Mouse (Mus musculus): ENCODE results near the gene Relt.
"Not testable (repeated sequence)": the region's sequence is repeated elsewhere in the genome, so short reads cannot be mapped to it uniquely, and the experiment has no call there.

Gene Relt

DNA sequence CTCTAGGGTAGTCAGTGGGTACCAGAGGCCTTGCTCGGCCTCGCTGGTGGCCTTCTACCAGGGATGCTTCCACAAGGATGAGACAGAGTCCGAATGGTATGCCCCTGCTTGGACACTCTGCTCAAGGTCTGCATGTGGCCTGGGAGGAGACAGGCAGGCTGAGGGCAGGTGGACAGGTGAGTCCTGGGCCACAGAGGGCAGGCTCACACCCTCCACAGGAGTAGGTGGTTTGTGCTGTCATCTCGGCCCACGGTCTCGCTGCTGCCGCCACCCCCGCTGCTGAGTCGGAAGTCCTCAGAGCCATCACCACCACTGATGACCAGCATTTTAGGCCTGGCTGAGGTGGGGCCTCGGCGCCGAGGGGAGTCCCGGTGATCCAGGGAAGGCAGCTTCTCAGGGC, 10.0 kb upstream of the Relt start:
- DNase-seq = no peak

DNA sequence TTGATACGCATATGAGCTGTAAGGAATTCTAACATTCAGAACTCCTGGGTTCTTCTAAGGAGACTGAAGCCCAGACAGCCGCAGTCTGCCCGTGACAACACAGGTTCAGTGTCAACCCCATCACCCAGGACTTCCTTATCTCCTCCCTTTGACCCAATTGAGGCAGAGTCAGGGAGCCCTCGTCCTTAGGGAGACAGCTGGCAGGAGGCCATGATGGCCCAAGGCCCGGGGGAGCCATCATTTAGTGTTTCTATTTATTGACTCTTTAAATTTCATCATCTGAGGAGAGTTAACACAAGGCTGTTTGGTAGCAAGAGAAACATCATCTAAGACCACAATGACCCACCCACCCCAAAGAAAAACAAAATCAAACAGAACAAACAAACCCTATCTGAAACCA, 8.6 kb upstream of the Relt start:
- peak; percentile 48 for DNase-seq

DNA sequence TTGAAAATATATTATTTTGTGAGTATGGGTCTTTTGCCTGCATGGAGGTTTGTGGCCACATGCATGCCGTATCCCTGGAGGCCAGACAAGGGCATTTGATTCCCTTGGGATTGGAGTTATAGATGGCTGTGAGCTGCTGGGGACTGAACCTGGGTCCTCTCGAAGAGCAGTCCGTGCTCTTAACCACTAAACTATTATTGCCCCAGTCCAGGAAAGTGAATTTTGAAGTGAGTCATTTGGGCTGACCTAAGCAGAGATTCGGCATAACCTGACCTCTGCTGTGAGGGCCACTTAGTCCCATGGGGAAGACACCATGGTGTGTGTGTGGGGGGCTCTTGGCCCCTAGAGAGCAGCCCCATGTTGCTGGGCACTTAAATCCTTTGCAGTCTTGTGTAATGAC, 8.1 kb upstream of the Relt start:
- no peak for DNase-seq

DNA sequence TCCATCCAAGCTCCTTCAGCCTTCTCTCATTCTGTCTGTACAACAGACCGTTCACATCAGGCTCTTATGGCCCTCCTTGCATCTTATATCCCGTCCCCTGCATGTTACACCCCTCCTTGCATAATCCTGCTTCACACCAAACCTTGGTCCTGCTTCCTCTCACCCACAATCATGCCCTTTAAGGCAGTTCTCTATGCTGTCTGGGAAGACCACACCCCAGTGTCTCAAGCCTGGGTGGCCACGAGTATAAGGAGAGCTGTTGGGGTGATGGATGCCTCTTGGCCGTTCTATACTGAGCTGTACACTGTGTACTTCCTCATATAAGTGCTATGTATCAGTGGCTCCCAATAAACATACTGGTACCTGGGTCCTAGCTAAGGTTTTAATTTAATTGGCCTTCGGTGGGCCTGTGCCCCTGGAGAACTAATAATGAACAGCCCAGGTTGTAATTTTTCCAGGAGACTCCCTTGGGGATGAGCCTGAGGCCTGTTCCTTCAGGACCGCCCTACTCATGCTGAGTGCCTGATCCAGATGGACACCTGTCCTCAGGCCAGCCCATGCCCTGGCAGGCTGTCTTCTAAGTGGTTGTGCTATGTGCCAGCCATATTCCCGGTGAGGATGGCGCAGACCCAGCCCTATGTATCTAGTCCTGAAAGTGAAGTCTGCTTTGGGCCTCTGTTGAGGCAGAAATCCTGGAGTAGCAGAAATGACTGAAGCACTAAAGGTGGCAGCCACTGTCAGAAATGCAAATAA, 6.8 kb upstream of the Relt start:
- DNase-seq = no peak

DNA sequence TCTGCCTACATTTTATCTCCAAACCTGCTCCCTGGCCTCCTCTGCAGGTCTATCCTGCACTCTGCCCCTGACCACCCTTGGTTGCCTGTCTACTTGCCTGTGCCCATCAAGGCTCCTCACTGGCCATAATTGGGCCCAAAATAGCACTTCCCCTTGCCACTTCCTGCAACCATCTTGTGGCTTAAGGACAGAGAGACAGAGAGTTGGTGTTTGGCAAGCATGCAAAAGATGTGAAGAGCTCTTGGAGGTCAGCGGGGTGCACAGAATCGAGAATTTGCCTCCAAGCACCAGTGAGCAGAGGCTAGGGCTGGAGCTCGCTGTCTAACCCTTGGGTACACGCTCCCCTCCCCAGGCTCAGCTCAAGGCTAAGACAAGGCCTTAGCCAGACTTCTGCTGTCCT, 5.3 kb upstream of the Relt start:
- no peak for DNase-seq

DNA sequence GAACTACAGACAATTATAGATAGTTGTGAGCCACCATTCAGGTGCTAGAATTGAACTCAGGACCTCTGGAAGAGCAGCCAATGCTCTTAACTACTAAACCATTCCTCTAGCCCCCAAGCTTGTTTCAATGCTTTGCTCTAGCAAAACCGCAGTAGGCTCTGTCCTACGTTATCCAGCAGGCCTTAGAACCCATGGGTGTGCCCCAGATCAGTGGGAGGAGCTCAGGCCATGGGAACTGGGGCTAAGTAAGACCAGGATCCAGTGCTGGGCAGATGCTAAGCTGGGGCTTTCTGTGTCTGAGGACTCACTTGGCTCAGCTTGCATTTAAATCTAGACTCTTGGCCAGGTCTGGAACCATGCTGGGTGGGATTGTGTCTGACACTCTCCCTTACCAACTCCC, 4.3 kb upstream of the Relt start:
- DNase-seq = no peak

DNA sequence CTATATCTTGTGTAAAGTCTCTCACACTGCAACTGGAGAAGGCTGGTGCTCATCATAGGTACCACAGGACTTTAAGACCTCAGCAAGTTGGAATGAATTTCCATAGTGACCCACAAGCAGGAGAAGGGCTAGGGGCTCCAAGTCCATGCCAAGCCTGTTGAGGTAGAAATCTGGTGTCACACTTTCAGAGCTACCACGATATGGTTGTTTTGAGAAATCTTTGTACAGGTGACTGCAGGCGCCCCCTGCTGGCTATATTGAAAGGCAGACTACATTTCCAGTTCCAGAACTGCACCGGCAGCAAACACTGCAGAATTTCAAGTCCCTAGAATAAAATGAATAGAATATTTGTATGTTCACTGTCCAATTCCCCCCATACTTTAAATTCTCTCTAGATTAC, 3.4 kb upstream of the Relt start:
- DNase-seq = peak; percentile 80

DNA sequence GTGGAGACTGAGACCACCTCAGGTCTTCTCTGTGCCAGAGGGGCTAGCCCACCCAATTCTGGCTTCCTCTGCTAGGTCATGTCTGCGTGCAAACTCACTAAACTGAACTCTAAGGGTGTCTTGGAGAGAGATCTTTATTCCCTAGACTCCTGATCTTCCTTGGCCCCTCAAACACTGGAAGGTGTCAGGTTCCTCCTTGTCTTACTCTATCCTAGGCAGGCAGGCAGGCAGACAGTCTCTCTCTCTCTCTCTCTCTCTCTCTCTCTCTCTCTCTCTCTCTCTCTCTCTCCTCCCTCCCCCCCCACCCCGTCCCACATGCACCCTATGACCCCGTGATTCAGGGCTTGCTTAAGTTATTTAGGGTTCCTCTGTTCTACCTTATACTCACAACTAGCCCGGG, 893 bp downstream of the Relt start:
- DNase-seq = no peak

DNA sequence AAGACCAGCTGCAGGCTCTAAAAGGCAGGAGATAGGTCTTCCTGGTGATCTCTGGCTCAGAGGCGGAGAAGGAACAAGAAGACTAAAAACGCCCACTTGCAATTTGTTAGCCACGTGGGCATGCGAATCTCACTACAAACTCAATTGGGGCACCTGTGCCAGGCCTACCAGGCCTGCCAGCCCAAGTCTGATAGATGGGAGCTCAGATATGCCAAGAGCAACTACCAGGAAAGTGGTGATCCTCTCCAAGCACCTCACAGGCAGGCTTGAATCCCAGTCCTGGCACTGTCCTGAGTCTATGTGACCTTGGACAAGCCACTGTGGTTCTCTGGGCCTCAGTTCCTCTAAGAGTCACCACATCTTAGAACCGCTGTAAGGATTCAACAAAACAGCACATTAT, 2.0 kb downstream of the Relt start:
- no peak for DNase-seq

DNA sequence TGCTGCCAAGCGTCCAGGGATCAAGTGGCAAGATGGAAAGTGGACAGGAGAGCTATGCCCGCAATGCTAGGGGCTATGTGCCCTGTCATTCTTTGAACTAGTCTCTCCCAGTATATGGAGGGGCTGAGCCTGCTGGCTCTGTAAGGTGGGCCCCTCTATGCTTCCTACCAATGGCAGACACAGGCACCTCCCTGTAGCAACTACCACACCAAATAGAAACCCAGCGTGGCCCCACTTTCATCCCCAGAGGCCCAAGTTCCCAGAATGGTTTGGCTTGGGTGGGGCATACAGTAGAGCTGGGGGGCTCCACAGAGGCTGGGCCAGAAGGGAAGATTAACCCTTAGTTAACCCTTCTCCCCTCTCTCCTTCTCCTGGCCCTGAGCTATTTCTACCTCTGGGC, 2.8 kb downstream of the Relt start:
- no peak for DNase-seq

DNA sequence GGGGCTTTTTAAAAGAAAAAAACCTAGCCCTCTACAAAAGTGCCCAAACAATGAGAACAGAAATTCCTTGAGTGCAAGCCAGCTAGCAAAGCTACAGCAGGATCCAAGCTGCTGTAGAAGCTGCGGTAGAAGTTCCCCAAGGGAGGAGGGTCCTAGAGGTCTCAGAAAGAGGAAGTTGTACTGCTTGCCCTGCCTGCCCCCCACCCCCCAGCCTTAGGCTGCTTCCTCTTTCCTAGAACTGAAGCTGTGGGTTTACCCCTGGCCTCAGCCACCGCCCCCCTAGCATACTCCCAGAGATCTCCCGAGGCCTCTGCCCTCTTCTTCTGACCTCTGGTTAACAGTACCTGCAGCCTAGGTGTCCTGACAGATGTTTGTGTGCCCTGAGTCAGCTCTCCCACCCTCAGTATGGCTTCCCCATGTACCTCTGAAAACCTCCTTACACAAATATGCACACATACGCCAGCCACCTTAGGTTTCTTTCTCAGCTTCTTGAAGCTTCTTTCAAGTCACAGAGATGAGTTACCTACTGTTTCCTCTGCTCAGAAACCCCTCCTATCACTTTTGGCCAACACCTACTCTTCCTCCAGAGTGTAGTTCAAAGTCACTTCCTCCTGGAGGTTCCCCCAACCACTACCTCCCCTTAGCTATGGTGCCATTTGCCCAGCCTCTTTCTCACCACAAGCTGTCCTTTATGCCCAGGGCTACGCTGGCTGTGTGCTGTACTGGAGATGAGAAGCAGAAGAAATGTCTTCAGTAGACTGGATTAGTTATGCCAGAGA, 7.3 kb downstream of the Relt start:
- DNase-seq = no peak

DNA sequence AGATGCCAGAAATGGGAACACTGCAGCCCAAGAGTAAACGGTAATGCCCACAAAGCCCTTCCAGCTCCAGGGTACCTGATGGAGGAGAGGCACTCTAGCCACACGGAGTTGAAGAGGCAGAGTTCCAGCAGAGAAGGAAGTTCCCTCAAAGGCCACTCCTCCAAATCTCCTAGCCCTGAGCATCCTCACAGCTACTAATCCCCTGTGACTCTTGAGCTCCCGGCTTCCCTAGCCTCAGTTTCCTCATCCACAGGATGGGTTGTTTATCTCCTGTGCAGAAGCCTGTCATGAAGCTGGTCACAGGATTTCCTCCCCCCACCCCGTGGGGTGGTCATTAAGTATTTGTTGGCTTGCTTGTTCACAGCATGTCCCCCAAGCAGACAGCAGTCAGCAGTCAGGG, 7.9 kb downstream of the Relt start:
- no peak for DNase-seq

DNA sequence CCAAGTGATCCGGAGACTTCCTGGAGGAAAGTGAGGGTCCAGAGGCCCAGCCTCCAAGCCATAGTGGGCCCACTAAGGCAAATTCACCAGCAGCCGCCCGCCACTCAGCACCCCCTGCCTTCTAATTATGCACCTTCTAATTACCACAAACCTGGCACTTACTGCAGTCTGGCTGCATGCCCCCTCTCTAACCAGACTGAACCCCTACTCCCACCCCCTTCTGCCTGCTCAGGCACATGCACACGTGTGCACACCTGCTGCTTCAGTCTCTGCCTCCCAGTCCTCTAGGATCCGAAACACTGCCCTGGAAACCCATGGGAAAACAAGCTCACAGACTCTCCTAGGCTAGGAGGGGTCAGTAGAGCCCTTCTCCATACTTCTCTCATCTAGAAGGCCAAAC, 8.4 kb downstream of the Relt start:
- DNase-seq = no peak

DNA sequence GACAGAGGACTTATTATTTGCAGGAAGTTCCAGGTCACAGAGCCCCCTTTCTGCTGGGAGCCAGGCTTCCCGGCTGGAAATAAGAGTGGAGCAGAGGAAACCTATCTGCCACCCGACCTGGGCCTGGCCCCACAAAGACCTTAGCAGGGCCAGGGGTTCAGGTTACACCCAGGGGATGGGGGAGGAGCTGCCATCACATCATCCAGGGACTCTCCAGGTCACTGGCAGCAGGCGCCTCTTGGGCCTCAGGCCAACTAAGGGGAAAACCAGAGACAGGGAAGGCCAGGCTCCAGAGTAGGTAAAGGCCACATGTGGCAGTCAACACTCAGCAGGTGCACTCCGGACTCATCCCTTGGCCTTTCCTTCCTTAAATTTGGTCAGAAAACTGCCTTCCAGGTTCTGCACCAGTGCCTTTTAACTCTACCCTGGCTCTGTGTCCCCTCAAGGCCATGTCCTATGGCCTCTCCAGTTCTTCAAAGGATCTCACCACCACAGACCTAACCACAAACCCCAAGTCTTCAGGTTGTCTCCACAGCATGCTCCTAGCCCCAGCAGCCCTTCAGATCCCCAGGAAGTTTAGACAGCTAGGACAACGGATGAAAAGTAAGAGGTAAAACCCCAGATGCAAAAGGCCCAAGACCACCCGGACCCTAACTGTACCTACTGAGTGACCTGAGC, 9.0 kb downstream of the Relt start:
- no peak for DNase-seq

DNA sequence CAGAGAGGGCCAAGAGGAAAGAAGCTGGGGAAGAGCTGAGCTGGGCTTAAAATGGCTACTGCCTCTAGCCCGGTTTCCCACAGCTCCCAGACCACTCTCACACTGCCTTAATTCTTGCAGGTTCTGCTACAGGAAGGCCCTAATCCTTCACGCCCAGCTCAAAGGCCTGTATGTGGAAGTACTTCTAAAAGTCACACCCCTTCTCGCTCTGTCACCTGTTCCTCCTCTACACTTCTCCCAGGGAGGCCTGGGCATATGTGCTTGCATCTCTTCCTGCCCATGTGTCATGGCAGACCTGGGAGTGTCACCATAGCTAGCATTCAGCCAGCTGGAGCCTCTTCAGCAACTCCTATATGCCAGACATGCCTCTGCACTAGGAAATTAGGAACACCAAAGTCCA, 9.8 kb downstream of the Relt start:
- DNase-seq = no peak

DNA sequence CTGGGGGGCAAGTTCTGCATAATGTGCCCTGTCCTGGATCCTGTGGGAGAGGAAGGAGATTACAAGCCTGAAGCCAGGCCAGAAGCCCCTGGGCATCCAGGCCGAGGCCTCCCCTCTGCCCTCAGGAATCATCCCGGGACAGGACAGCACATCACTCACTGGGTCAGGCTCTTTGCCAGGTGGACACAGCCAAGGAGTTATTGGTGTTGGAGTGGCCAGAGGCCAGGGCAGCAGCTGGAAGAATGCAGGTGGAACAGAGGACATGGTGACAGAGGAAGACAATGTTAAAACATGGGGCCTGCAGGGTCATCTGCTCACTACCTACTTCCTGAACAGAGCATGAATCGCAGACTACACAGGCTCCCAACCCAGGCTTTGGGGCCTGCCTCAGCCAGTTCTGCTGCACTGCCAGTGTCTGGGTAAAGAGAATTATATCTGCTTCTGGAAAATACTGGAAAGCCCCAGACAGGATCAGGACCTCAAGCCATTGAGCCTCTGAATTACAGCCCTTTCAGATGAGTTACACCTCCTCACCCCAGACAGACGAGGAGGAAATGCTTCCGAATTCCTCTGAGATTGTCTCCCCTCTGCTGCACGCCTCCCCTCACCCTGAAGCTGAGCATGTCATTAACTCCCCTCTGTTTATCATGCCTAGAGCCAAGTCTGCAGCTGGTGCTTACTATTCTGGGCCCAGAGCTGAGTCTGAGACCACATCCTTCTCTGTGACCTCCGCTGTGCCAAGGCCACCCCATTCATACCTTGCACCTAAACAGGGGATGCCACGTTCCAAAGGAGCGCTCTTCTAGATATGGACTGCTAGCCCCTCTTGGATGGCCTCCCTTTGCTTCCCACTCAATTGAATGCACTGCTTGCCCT, 11.5 kb downstream of the Relt start:
- no peak for DNase-seq

DNA sequence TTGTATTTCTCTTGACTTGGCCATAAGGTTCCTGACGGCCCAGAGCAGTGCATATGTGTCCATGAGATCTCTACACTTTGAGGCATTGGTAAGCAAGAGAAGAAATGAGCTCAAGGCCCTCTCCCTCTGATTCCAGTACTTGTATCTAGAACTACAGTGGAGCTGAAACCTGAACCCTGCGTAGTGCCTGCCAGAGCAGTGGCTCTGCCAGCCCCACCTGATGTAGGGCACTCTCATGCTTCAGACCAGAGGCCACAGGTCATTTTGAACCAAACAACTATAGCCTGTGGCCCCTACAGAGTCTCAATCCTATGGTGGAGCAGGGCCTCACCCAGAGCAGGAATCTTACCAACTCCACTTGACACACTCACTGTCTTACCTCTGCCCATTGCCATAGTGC, 13.7 kb downstream of the Relt start:
- DNase-seq = no peak

DNA sequence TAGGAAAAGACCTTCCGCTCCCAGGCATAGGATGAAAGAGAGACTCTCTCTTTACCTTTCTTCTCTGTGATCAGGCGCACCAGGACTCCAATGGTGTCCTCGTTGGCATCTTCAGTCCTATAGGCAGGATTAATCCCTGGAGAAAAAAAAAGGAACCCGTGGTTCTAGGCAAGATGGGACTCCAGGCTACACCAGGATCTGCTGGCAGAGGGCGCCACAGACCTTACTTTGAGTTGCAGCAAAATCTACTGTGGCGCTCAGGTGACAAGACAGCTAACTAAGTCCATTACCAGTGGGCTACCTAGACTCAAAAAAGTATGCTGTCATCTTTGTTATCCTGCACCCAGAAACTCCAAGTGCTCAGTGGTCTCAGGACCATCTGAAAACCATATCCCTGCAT, 14.5 kb downstream of the Relt start:
- DNase-seq = peak; percentile 82

DNA sequence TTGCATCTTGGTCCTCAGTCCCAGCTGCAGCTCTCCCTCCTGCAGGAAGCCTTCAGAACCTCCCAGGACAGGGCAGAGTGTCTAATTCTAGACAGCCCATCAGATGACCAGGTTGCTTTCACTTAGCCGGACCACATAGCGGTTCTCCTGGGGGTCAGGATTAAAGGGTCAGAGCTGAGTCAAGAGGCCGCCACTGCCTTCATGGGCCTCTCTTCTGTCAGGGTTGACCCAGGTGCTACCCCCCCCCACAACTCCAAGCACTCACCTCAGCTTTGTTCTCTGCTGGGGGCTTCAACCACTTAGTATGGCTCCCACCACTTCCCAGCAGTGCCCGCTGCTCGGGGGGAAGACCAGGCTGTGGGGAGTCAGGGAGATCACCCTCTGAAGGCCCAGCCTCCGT, 16.1 kb downstream of the Relt start:
- no peak for DNase-seq

DNA sequence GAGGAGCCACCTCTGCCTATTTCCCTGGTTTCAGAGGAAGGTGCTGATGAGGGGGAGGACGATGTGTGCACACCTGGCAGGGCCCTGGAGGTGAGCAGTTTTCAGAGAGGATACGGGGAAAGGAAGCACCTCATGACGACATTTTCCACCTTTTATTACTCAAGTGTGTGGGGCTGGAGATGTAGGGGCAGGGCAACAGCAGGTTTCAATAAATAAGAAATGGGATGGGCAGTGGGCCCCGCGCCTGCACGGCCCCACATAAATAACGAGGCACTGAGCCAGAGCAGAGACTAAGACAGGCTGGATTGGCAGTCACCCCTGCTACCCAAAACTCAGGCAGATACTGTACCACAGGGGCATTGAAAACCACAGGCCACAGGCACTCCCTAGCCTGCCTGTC, 17.2 kb downstream of the Relt start:
- DNase-seq = not testable (repeated sequence)

DNA sequence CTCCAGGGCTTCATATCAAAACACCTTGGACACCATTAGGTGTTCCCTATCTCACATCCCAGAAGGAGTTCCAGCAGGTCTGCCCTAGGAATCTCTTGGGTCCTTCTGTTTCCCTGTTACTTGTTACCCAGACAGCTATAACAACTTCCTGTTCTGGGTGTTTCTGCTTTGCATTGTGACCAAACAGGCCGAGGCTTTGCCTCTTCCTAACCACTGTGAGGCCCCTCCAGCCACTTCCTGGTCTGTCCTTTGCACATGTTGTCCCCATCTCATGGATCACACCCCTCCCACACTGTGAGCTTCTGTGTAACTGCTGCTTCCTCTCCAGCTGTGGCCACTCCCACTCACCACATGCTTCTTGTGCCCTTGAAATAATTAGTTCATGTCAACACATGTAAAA, 17.8 kb downstream of the Relt start:
- DNase-seq = no peak

DNA sequence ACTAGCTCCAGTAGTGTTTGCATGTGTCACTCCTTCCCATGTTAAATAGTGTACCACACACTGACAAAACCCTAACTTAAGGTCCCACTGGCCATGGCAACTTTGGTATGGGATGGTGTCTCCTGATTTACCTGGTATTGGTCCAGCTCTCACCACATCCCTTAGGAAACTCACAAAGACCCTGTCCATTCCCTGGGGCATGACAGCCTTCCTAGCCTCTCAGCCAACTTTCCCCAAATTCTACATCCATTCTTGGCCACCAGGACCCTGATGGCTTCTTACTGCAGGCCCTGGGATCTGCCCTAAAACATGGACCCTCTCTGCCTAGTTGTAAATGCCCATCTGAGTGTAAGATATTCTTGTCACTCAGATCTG, 18.2 kb downstream of the Relt start:
- no peak for DNase-seq

DNA sequence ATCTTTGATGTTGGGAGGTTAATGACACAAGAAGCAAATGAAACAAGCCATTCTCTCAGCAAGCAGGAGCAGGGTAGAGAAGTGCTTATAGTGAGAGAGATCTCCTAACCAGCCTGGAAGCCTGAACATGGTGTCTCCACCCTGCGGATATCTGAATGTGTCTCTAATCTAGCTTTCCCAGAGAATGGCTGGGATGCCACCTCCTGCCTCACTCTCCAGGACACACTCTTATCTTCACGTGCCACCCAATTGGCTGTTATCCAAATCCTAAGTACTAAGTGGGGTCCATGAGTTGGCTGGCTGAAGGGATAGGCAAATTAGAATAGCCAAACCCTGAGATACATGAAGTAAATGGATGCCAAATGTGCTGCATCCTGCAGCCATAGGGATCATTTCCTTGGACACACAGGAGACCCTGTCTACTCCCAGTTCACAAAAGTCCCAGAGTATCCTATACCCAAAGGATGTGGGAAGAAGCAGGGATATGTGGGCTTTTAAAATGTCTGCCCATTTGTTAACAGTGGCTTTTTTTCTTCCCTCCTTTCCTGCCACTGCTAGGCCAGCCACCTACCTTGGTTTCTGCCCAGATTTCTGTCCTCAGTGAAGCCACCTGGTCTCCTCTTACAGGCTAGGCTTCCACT, 18.7 kb downstream of the Relt start:
- DNase-seq = no peak
